Mouse (Mus musculus): ENCODE measurements at regions not wholly inside any gene's neighbourhood (a gene's known extent, or its start where the extent isn't known, plus 50 kb on each side); places are given as distances from the start of the nearest gene placed in this dataset.

GRCm38 (mm10) chr7:77502608-77503007, 1235.2 kb downstream of the Ntrk3 start:
- H3K4me2 ChIP-seq (ENCODE audit: low read depth, low read length), result no peak overlapping the region
- 81% methylated on average over 4 of the region's 4 CpGs for WGBS
- no peaks in the 10 kb centered on the region for H3K9me3 ChIP-seq (ENCODE audit: control insufficient read depth, low read length)
- H3K4me3 ChIP-seq (ENCODE audit: low read depth, low read length), result no peak overlapping the region
- no peak overlapping the region for H3K9ac ChIP-seq (replicated peaks; ENCODE audit: low read depth, low read length)
- no peaks in the 10 kb centered on the region for H3K36me3 ChIP-seq (ENCODE audit: control insufficient read depth, insufficient read depth, low read length)
- no peaks in the 10 kb centered on the region for H3K4me1 ChIP-seq (ENCODE audit: control insufficient read depth, insufficient read depth, low read length)
- H3K27me3 ChIP-seq (ENCODE audit: control insufficient read depth, insufficient read depth, low read length), result no peaks in the 10 kb centered on the region
- ATAC-seq (ENCODE audit: low read depth), result no peak
- no peak overlapping the region for H3K27ac ChIP-seq (ENCODE audit: low read depth, low read length)

- ATAC-seq (ENCODE audit: low read depth), result no peak
- 87% methylated on average over 3 of the region's 3 CpGs for WGBS
- Histone ChIP-seq H3K4me3 (ENCODE audit: low read depth, low read length) (no peak overlapping the region), H3K27me3 (ENCODE audit: control insufficient read depth, insufficient read depth, low read length) (no peaks in the 10 kb centered on the region), H3K9me3 (ENCODE audit: control insufficient read depth, low read length) (no peaks in the 10 kb centered on the region), H3K9ac (replicated peaks; ENCODE audit: low read depth, low read length) (no peak overlapping the region), H3K4me1 (ENCODE audit: control insufficient read depth, insufficient read depth, low read length) (no peaks in the 10 kb centered on the region), H3K27ac (ENCODE audit: low read depth, low read length) (no peak overlapping the region), H3K36me3 (ENCODE audit: control insufficient read depth, insufficient read depth, low read length) (no peaks in the 10 kb centered on the region), H3K4me2 (ENCODE audit: low read depth, low read length) (no peak overlapping the region)
Observed at GRCm38 (mm10) chr7:77495066-77495465, 1242.7 kb downstream of the Ntrk3 start.

GRCm38 (mm10) chr7:77477519-77477918, 1247.8 kb downstream of the Agbl1 start:
- H3K4me3 ChIP-seq (ENCODE audit: low read depth, low read length), result no peak overlapping the region
- 86% methylated on average over 2 of the region's 2 CpGs for WGBS
- no peaks in the 10 kb centered on the region for H3K9me3 ChIP-seq (ENCODE audit: control insufficient read depth, low read length)
- no peaks in the 10 kb centered on the region for H3K4me1 ChIP-seq (ENCODE audit: control insufficient read depth, insufficient read depth, low read length)
- no peaks in the 10 kb centered on the region for H3K27me3 ChIP-seq (ENCODE audit: control insufficient read depth, insufficient read depth, low read length)
- H3K36me3 ChIP-seq (ENCODE audit: control insufficient read depth, insufficient read depth, low read length), result no peaks in the 10 kb centered on the region
- ATAC-seq (ENCODE audit: low read depth), result no peak
- H3K9ac ChIP-seq (replicated peaks; ENCODE audit: low read depth, low read length), result no peak overlapping the region
- no peak overlapping the region for H3K27ac ChIP-seq (ENCODE audit: low read depth, low read length)
- no peak overlapping the region for H3K4me2 ChIP-seq (ENCODE audit: low read depth, low read length)

- Histone ChIP-seq H3K4me2 (ENCODE audit: low read depth, low read length) (no peak overlapping the region), H3K4me1 (ENCODE audit: control insufficient read depth, insufficient read depth, low read length) (peaks cover 5% of the 10 kb centered on the region; the same call in 1 of the 2 replicates), H3K9me3 (ENCODE audit: control insufficient read depth, low read length) (no peaks in the 10 kb centered on the region), H3K36me3 (ENCODE audit: control insufficient read depth, insufficient read depth, low read length) (no peaks in the 10 kb centered on the region), H3K27me3 (ENCODE audit: control insufficient read depth, insufficient read depth, low read length) (no peaks in the 10 kb centered on the region), H3K4me3 (ENCODE audit: low read depth, low read length) (no peak overlapping the region), H3K27ac (ENCODE audit: low read depth, low read length) (no peak overlapping the region), H3K9ac (replicated peaks; ENCODE audit: low read depth, low read length) (no peak overlapping the region)
- ATAC-seq (ENCODE audit: low read depth), result no peak
- WGBS, result 34% methylated on average over 2 of the region's 2 CpGs
Observed at GRCm38 (mm10) chr7:77446052-77446367, 1216.3 kb downstream of the Agbl1 start.

DNA sequence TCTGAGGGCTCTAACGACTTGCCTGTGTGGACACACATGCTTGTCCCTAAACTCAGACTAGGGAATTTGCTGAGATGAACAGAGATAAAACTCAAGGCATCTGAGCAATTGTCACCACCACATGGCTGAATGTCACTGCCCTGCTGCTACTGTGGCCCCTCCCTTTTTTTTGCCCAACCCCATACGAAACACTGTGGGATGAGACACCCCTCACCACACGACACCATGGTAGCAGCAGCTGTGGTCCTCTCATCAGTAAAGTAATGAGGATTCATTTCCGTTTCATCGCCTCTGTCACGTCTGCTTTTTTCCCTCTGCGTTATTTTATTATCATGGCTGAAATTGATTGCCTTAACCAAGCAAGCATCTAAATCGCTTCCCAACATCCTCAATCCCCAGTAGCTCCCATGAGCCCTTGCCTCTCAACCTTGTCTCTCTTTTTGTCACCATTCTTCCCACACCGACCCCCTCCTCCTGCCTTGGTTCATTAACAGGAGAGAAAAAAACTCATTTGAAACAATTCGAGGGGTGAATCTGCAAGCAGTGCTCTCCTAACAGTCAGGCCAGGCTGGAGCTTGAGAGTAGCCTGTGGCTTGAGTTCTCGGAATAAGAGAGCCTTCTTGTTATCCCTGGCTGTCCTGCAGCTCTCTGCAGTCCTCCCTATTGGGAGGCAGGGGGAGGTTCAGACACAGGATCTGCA, 1215.8 kb downstream of the Agbl1 start:
- Histone ChIP-seq H3K9me3 (ENCODE audit: control insufficient read depth, low read length) (no peaks in the 10 kb centered on the region), H3K27me3 (ENCODE audit: control insufficient read depth, insufficient read depth, low read length) (no peaks in the 10 kb centered on the region), H3K36me3 (ENCODE audit: control insufficient read depth, insufficient read depth, low read length) (no peaks in the 10 kb centered on the region), H3K27ac (ENCODE audit: low read depth, low read length) (peak overlapping the region; percentile 34; the same call in 1 of the 2 replicates), H3K4me1 (ENCODE audit: control insufficient read depth, insufficient read depth, low read length) (peaks cover 5% of the 10 kb centered on the region; the same call in 1 of the 2 replicates), H3K4me2 (ENCODE audit: low read depth, low read length) (peak overlapping the region; percentile 33), H3K4me3 (ENCODE audit: low read depth, low read length) (no peak overlapping the region), H3K9ac (replicated peaks; ENCODE audit: low read depth, low read length) (no peak overlapping the region)
- ATAC-seq (ENCODE audit: low read depth), result peak; percentile 82
- 23% methylated on average over 11 of the region's 11 CpGs for WGBS

DNA sequence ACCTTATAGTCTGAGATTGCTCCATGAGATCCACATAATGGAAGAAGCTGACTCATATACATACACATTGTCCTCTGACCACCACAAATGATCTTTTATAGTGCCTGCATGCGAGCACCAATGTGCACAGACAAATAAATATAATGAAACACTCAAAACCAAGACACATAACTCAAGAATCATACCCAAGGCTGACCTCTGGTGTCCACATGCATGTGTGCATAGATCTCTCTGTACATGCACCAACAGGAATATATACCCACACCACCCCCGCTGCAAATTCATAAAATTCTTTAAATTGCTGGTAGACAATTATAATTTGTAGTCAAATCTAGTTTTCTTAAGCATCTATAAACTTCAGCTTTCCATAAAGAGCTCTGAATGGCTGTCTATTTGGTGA, 1211.9 kb downstream of the Agbl1 start:
- no peaks in the 10 kb centered on the region for H3K36me3 ChIP-seq (ENCODE audit: control insufficient read depth, insufficient read depth, low read length)
- no peak overlapping the region for H3K4me3 ChIP-seq (ENCODE audit: low read depth, low read length)
- no peaks in the 10 kb centered on the region for H3K27me3 ChIP-seq (ENCODE audit: control insufficient read depth, insufficient read depth, low read length)
- H3K4me1 ChIP-seq (ENCODE audit: control insufficient read depth, insufficient read depth, low read length), result peaks cover 5% of the 10 kb centered on the region; the same call in 1 of the 2 replicates
- 71% methylated on average over 2 of the region's 2 CpGs for WGBS
- H3K9me3 ChIP-seq (ENCODE audit: control insufficient read depth, low read length), result no peaks in the 10 kb centered on the region
- H3K9ac ChIP-seq (replicated peaks; ENCODE audit: low read depth, low read length), result no peak overlapping the region
- no peak for ATAC-seq (ENCODE audit: low read depth)
- no peak overlapping the region for H3K27ac ChIP-seq (ENCODE audit: low read depth, low read length)
- H3K4me2 ChIP-seq (ENCODE audit: low read depth, low read length), result no peak overlapping the region

DNA sequence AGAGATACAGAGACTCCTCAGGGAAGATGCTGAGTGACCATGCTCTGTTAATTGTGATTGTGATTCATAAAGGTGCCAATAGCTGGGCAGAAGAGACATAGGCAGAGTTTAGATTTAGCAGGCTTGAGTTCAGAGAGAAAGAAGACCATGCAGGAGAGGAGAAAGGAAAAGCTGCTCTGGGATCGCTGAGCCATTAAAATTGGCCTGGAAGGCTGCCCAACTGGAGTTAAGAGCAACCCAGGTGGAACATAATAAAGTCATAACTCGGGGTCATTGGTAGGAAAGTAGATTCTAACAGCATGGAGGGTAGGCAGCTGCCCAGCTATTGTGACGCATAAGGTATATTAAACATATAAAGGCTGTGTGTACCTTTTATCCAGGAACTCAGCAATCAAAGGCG, 1183.9 kb downstream of the Agbl1 start:
- no peaks in the 10 kb centered on the region for H3K9me3 ChIP-seq (ENCODE audit: control insufficient read depth, low read length)
- no peak overlapping the region for H3K9ac ChIP-seq (replicated peaks; ENCODE audit: low read depth, low read length)

More for the DNA sequence above, 1183.9 kb downstream of the Agbl1 start:
- no peaks in the 10 kb centered on the region for H3K27me3 ChIP-seq (ENCODE audit: control insufficient read depth, insufficient read depth, low read length)
- ATAC-seq (ENCODE audit: low read depth), result no peak
- no peak overlapping the region for H3K4me2 ChIP-seq (ENCODE audit: low read depth, low read length)
- 81% methylated on average over 4 of the region's 4 CpGs for WGBS
- H3K36me3 ChIP-seq (ENCODE audit: control insufficient read depth, insufficient read depth, low read length), result no peaks in the 10 kb centered on the region
- H3K27ac ChIP-seq (ENCODE audit: low read depth, low read length), result no peak overlapping the region
- no peaks in the 10 kb centered on the region for H3K4me1 ChIP-seq (ENCODE audit: control insufficient read depth, insufficient read depth, low read length)
- no peak overlapping the region for H3K4me3 ChIP-seq (ENCODE audit: low read depth, low read length)

Data from neural tube, embryonic 14.5 days (tissue).